Mouse (Mus musculus): ENCODE measurements around the gene Atp1a2. TPM values are rescaled to one million over a fixed set of nuclear protein-coding genes. Genes with fewer than 3 reads are reported as not detected.

The Atp1a2 gene
- 13.7 and 16.1 TPM in 2 replicates for polyA plus RNA-seq (2016; fragmentation: Nextera tagmentation; extraction: Ambion mirVana)

DNA sequence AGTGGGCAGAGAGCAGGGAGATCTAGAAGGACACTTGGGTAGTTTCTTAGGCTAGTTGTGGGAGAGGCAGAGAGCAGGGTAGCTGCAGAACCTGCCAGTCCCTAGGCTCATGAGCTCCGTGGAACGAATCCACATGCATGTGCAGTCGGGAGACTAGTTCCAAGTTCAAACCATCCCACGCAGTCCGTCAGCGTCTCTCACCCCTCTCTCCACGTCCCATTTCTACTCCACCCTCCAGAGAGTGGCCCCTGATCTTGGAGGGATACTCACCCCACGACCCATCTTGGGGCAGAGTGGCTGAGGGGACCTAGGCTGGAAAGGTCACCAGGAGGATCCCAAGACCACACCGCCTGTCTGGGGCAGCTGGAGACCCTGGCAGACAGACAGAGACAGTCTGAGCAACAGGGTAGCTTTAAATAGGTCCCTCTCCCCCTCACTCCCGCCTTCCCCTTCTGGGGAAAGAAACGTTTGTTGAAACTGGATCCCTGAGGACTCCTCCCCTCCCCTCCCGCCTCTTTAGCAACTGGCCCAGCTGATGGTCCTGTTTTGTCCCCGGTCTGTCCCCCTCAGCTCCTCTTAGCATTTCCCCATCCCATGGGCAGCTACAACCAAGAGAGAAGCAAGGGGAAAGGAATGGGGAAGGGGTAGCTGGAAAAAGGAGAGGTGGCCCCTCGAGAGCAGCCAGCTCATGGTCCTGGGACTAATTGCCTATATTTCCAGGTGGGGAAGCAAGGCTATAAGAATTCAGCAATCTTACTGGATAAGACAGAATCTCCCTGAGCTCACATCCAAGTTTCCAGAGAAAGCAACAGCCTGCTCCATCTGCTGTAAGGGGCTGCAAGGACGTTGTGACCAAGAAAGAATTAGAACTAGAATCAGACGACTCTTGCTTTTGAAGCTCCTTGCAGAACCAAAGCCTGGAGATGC is at the start of gene Atp1a2:
Gene Atp1a2 (minus strand): TSS at position 454 of the 927 bp plus-strand sequence.
- peaks cover 12% of the 10 kb centered on the region; the same call in 1 of the 2 replicates for H3K27me3 ChIP-seq
- peaks cover 69% of the 10 kb centered on the region for H3K4me1 ChIP-seq
- peak within 1 kb of the TSS; percentile 22; the same call in 1 of the 2 replicates for H3K4me3 ChIP-seq
- peak within 1 kb of the TSS; percentile 43; the same call in 1 of the 2 replicates for H3K9ac ChIP-seq
- 9% methylated on average over 16 of the region's 16 CpGs for WGBS
- peak; percentile 49 for ATAC-seq (ENCODE audit: low FRiP score)
- peak within 1 kb of the TSS; percentile 49 for H3K27ac ChIP-seq
- H3K36me3 ChIP-seq: no peaks in the 10 kb centered on the region
- H3K4me2 ChIP-seq (replicated peaks): peak within 1 kb of the TSS; percentile 40
- H3K9me3 ChIP-seq (replicated peaks): no peaks in the 10 kb centered on the region

DNA sequence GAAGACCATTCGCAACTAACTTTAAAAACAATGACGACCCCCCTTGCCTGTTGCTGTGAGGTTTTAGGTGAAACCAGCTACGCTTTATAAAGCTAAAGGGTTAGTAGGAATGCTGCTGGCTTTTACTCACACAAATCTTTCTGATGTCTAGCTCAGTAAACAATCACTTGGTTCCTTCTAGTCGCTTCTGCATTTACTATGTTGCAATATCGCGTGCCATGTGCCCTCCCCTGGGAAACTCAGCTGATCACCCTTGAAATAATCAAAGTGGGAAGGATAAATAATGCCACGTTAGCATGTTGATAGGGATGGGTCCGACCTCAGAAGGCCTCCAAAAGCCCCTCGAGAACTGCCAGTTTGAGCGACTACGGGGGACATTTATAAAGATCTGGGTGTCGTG is 49.5 kb upstream of the Atp1a2 start:
- ATAC-seq (ENCODE audit: low FRiP score): no peak
- Histone ChIP-seq H3K4me2 (replicated peaks) (no peak overlapping the region), H3K27ac (no peak overlapping the region)

GRCm38 (mm10) chr1:172346707-172347106 is 48.8 kb upstream of the Atp1a2 start:
- H3K9ac ChIP-seq: no peak overlapping the region
- WGBS: 85% methylated on average over 10 of the region's 10 CpGs
- H3K27ac ChIP-seq: no peak overlapping the region
- H3K27me3 ChIP-seq: peaks cover 3% of the 10 kb centered on the region
- peaks cover 34% of the 10 kb centered on the region for H3K4me1 ChIP-seq
- H3K36me3 ChIP-seq: no peaks in the 10 kb centered on the region
- no peak overlapping the region for H3K4me3 ChIP-seq
- H3K9me3 ChIP-seq (replicated peaks): no peaks in the 10 kb centered on the region
- H3K4me2 ChIP-seq (replicated peaks): no peak overlapping the region
- ATAC-seq (ENCODE audit: low FRiP score): no peak

More for the DNA sequence above, 49.5 kb upstream of the Atp1a2 start:
- Histone ChIP-seq H3K9me3 (replicated peaks) (no peaks in the 10 kb centered on the region), H3K9ac (no peak overlapping the region), H3K36me3 (no peaks in the 10 kb centered on the region), H3K4me1 (peaks cover 34% of the 10 kb centered on the region), H3K27me3 (no peaks in the 10 kb centered on the region), H3K4me3 (no peak overlapping the region)
- WGBS: 83% methylated on average over 12 of the region's 12 CpGs

DNA sequence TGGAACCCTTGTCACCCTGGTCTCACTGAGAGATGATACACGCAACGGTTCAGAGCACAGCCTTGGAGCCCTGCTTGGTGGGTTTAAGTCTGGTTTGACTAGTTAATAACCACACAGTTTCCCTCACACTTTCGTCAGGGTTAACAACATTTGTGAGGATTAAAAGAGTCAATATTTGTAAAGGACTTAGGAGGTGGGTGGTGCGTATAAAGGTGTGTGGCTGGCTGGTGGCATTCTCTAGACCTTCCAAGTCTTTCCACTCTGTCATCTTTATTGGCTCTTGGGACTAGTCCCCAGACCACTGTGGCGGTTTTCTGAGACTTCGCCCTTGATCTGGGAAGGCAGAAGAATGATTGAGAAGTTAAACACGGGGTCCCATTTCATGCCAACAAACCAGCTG is 47.0 kb upstream of the Atp1a2 start:
- Histone ChIP-seq H3K27me3 (peaks cover 16% of the 10 kb centered on the region), H3K9ac (no peak overlapping the region), H3K4me1 (peaks cover 26% of the 10 kb centered on the region), H3K4me2 (replicated peaks) (no peak overlapping the region), H3K36me3 (no peaks in the 10 kb centered on the region), H3K4me3 (no peak overlapping the region), H3K27ac (no peak overlapping the region), H3K9me3 (replicated peaks) (no peaks in the 10 kb centered on the region)
- no peak for ATAC-seq (ENCODE audit: low FRiP score)
- 95% methylated on average over 7 of the region's 7 CpGs for WGBS

DNA sequence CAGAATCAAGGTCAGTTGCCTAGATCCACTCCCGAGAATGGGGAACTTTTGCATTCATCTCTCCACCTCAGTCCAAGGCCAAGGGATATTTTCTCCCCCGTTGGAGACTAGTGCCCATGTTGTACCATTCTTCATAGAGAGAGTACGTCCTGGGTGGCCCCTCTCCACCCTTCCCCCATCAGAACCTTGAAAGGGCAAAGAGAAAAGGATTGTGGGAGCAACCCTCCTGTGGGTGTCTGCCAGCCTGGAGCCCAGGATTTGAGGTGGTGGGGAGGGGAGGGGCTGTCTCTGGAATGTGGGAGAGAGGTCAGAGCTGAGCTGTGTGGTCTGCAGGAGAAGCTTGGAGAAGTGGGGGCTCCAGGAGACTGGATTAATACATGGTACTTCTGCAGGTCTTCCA is 46.0 kb upstream of the Atp1a2 start:
- ATAC-seq (ENCODE audit: low FRiP score): no peak
- Histone ChIP-seq H3K4me3 (no peak overlapping the region), H3K27ac (no peak overlapping the region), H3K9me3 (replicated peaks) (no peaks in the 10 kb centered on the region), H3K4me2 (replicated peaks) (no peak overlapping the region), H3K36me3 (no peaks in the 10 kb centered on the region), H3K4me1 (peaks cover 18% of the 10 kb centered on the region), H3K27me3 (peaks cover 16% of the 10 kb centered on the region), H3K9ac (no peak overlapping the region)
- WGBS: 55% methylated on average over 3 of the region's 3 CpGs

DNA sequence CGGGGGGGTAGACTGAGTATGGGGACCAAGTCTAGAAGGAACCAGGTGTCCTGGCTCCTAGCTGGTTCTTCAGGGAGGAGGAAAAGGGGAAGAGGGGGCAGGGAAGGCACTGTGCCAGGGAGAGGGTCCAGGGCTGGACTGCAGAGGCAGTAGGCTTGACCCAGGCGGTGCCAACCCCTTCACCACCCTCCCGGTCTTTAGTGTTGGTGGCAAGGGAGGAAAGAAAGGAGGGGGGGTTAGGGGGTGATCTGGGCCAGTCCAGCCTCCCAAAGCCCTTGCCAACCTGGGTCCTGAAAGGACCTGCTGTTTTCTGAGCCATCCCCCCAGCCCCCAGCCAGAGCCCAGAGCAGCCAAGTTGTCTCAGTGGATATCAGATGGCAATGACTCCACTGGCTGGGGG is 44.9 kb upstream of the Atp1a2 start:
- peaks cover 16% of the 10 kb centered on the region for H3K27me3 ChIP-seq
- no peak for ATAC-seq (ENCODE audit: low FRiP score)
- H3K9ac ChIP-seq: no peak overlapping the region
- H3K27ac ChIP-seq: no peak overlapping the region
- H3K4me1 ChIP-seq: peaks cover 18% of the 10 kb centered on the region
- WGBS: 86% methylated on average over 3 of the region's 3 CpGs
- H3K36me3 ChIP-seq: no peaks in the 10 kb centered on the region
- peak overlapping the region; percentile 77; the same call in 1 of the 2 replicates for H3K4me2 ChIP-seq (replicated peaks)
- H3K4me3 ChIP-seq: no peak overlapping the region
- no peaks in the 10 kb centered on the region for H3K9me3 ChIP-seq (replicated peaks)

GRCm38 (mm10) chr1:172341386-172341785 is 43.5 kb upstream of the Atp1a2 start:
- peak; percentile 18; the same call in 1 of the 2 replicates for ATAC-seq (ENCODE audit: low FRiP score)
- Histone ChIP-seq H3K36me3 (no peaks in the 10 kb centered on the region), H3K9ac (peak overlapping the region; percentile 59), H3K4me3 (peak overlapping the region; percentile 51), H3K27me3 (peaks cover 16% of the 10 kb centered on the region), H3K4me2 (replicated peaks) (peak overlapping the region; percentile 77), H3K27ac (peak overlapping the region; percentile 1; the same call in 1 of the 2 replicates), H3K9me3 (replicated peaks) (no peaks in the 10 kb centered on the region), H3K4me1 (peaks cover 20% of the 10 kb centered on the region)
- 22% methylated on average over 10 of the region's 10 CpGs for WGBS

DNA sequence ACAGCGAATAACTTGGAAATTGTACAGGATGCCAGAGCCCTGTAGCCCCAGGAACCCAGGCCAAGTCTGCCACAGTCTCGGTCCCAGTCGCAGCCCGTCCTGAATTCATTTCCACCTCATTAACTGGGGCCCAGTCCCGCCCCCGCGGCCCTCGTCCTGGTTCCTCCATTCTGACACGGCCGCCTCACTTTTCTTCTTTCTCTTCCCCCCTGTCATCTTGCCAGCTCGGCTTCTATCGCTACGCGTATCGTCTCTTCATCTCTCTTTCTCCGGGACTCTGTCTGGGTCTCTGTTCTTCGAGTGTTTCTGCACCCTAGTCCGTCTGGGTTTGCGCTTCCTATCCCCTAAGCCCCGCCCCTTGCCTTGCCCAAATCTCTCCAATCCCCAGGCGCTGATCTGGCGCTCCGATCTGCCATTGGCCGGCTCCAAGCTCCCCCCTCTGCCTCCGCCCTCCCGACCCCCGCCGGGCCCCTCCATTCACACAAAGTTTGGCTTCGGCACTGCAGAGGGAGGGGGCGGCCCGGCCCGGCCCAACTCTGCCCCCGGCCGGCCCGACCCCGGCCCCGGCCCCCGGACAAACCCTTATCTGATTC is 43.0 kb upstream of the Atp1a2 start, which contains the start of gene Kcnj10:
Gene Kcnj10 (plus strand): TSS at position 482 of the 593 bp plus-strand sequence.
- peaks cover 20% of the 10 kb centered on the region for H3K4me1 ChIP-seq
- WGBS: 2% methylated on average over 38 of the region's 38 CpGs
- no peaks in the 10 kb centered on the region for H3K9me3 ChIP-seq (replicated peaks)
- ATAC-seq (ENCODE audit: low FRiP score): peak; percentile 95
- H3K36me3 ChIP-seq: no peaks in the 10 kb centered on the region
- H3K4me3 ChIP-seq: peak within 1 kb of the TSS; percentile 51
- H3K4me2 ChIP-seq (replicated peaks): peak within 1 kb of the TSS; percentile 77
- H3K9ac ChIP-seq: peak within 1 kb of the TSS; percentile 59
- peaks cover 16% of the 10 kb centered on the region for H3K27me3 ChIP-seq
- H3K27ac ChIP-seq: peak within 1 kb of the TSS; percentile 48

GRCm38 (mm10) chr1:172337411-172338185 is 39.7 kb upstream of the Atp1a2 start:
- H3K4me3 ChIP-seq: no peak overlapping the region
- no peak for ATAC-seq (ENCODE audit: low FRiP score)
- H3K36me3 ChIP-seq: no peaks in the 10 kb centered on the region
- H3K4me2 ChIP-seq (replicated peaks): no peak overlapping the region
- no peak overlapping the region for H3K27ac ChIP-seq
- H3K27me3 ChIP-seq: peaks cover 20% of the 10 kb centered on the region
- H3K9ac ChIP-seq: no peak overlapping the region
- peaks cover 15% of the 10 kb centered on the region for H3K4me1 ChIP-seq
- no peaks in the 10 kb centered on the region for H3K9me3 ChIP-seq (replicated peaks)
- WGBS: 25% methylated on average over 2 of the region's 2 CpGs

GRCm38 (mm10) chr1:172335804-172336203 is 37.9 kb upstream of the Atp1a2 start:
- no peak for ATAC-seq (ENCODE audit: low FRiP score)
- Histone ChIP-seq H3K4me1 (peaks cover 11% of the 10 kb centered on the region), H3K9me3 (replicated peaks) (no peaks in the 10 kb centered on the region), H3K27ac (no peak overlapping the region), H3K9ac (no peak overlapping the region), H3K27me3 (peaks cover 14% of the 10 kb centered on the region), H3K36me3 (no peaks in the 10 kb centered on the region), H3K4me3 (no peak overlapping the region), H3K4me2 (replicated peaks) (no peak overlapping the region)
- WGBS: 80% methylated on average over 15 of the region's 15 CpGs

GRCm38 (mm10) chr1:172333512-172333911 is 35.6 kb upstream of the Atp1a2 start:
- Histone ChIP-seq H3K27ac (no peak overlapping the region), H3K4me3 (no peak overlapping the region), H3K4me2 (replicated peaks) (no peak overlapping the region), H3K36me3 (no peaks in the 10 kb centered on the region), H3K27me3 (peaks cover 23% of the 10 kb centered on the region), H3K9ac (no peak overlapping the region), H3K4me1 (peaks cover 16% of the 10 kb centered on the region), H3K9me3 (replicated peaks) (no peaks in the 10 kb centered on the region)
- WGBS: 19% methylated on average over 3 of the region's 3 CpGs
- ATAC-seq (ENCODE audit: low FRiP score): no peak

GRCm38 (mm10) chr1:172332925-172333324 is 35.1 kb upstream of the Atp1a2 start:
- 94% methylated on average over 2 of the region's 2 CpGs for WGBS
- Histone ChIP-seq H3K4me2 (replicated peaks) (no peak overlapping the region), H3K4me3 (no peak overlapping the region), H3K27ac (no peak overlapping the region), H3K36me3 (no peaks in the 10 kb centered on the region), H3K4me1 (peaks cover 18% of the 10 kb centered on the region), H3K9me3 (replicated peaks) (no peaks in the 10 kb centered on the region), H3K27me3 (peaks cover 29% of the 10 kb centered on the region), H3K9ac (no peak overlapping the region)
- no peak for ATAC-seq (ENCODE audit: low FRiP score)
